Mouse (Mus musculus) spleen, adult 2 months (tissue): Measurements from ENCODE around the gene Anks3.

ENCODE experiments used
- CTCF ChIP-seq: fragments of 200-500 bp; IDR thresholded peaks from 2 replicates; pipeline ENCODE4 v1.5.1; 2011; ENCODE audit warnings: mild to moderate bottlenecking, inconsistent platforms; ENCODE audit not compliant: insufficient read depth, insufficient read length, insufficient replicate concordance; ENCODE audit errors: extremely low read depth
- POLR2A ChIP-seq: fragments of 200-500 bp; IDR thresholded peaks from 2 replicates; pipeline ENCODE4 v1.6.1; 2011; ENCODE audit warnings: low read depth, low read length, inconsistent platforms

GRCm38 (mm10) chr16:4912074-4912648, 51.8 kb downstream of the Anks3 start:
- TF ChIP-seq CTCF (no peak), POLR2A (no peak)
